Mouse (Mus musculus) cerebellum, adult 9-10 months (tissue): ENCODE measurements at regions not wholly inside any gene's neighbourhood (a gene's known extent, or its start where the extent isn't known, plus 50 kb on each side); places are given as distances from the start of the nearest gene placed in this dataset.

Experiments
- DNase-seq: peaks from one replicate; pipeline ENCODE4 v3.0.0; 2022

DNA sequence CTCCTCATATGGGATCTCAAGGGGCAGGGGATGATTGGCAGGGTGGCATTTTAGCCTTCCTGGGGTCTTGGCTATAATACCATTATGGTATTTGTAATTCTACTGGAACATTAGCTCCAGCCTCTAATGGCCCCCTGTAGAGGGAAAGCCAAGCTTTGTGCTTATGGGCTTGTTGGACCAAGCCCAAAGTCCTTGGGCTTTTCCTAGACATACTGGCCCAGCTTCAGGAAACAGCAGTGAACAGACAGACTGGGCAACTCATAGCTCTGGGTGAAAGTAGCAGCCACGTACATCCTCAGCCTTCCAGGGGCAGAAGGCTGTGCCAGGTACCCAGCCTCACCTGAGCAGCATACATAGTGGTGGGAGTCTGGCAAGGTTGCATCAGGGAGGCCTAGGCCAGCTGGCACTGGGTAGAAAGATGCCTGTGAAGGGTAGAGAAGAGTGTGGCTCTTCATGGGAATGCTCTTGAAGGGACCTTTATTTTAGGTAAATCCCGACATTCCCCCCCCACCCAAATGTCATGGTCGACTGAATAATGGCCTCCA is 108.1 kb upstream of the Neo1 start:
- DNase-seq = no peak

DNA sequence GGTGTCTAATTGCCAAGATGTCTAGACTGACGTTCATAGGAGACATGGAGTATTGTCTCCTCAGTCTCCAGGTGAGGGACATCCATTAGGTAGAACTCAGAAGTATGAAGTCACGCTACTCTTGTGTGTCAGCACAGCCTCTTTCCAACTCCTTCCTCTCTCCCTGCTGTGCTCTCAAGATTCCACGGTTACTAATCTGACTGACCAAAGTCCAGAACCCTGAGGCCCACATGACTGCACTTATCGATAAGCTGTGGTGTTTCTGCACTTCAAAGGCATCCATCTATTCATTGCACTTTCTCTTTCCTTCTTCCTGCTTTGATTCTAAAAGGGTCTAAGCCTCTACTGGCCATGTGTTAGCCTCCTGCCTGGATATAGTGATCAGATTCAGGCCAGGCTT is 107.4 kb upstream of the Neo1 start:
- no peak for DNase-seq

DNA sequence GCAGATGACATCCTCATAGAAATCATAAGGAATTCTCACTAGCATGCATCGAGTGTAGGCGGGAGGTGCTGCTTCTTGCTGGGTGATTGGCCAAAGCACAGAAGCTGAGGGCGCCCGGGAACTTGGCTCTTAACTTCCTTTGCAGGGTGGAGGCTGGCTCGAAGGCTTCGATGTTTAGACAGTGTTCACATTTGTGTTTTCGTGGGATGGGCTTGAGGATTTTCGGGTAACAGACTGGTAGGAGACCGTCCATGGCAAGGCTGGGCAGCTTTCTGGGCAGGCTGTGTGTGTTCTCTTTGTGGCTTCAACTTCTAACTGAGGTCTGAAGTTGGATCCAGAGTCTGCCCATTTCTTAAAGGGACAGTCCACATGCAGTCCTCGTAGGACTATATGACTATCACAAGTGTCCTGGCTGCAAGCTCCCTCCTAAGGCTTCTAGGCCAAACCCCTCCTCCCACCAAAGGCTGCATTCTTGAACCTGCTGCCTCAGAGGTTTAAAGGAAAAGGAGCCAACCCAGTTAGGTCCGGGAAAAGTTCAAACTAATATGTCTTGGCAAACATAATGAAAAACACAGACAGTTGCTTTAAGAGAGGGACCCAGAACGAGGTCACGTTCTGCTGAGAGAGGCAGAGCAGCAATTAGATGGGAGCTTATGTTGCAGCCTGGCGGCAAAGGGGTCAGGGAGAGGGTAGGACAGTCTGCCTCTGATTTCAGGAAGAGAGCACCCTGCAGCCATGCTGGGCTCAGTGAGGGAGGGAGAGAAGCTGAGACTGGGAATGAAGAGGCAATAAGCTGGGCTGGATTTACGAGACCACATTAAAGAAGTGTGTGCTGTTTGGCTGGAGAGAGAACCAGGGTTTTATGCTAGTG is 98.2 kb upstream of the Neo1 start:
- no peak for DNase-seq

DNA sequence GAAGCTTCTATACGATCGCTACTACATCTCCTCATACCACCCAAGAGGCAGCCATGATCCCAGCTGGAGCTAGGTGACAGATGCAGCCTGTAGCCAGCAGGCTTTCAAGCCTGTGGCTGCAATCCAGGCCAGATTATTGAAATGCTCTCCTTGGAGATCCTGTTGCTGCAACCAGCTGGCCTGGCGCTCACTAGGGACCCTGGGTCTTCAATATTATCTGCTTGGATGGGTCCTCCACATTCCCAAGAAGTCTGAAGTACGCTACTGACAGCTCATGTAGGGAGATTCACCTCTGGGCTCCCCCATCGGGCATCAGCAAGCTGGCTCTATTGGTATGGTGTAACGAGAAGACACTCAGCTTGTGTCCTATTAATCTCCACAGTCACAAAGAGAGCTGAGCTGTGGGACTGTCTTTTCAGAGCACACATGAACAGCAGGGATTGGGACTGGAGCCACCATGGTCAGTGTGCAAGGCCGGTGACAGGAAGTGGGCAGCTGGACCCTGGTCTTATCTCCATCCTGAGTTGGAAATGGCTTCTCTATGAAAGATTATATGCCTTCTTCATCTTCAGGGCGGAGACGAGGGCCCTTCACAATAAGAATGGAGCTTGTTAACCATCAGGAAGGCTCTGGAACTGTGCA is 93.6 kb upstream of the Neo1 start:
- DNase-seq = no peak

DNA sequence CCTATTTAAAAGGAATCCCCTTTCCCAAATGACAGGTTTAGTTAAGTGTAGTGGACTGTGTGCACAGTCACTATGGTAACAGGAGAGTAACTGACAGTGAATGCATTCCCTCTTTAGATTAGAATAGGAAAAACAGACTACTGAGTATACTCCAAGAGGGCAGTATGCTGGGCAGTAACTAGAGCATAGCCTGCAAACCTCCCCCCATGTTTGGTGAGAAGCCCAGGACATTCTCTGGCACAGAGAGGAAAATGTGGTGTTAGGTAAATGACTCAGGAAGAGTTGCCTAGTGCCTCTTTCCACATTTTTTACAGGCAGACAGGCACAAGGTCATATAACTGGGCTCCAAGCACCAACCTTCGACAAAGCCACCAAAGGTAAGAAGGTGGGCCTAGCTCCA is 93.0 kb upstream of the Neo1 start:
- no peak for DNase-seq

DNA sequence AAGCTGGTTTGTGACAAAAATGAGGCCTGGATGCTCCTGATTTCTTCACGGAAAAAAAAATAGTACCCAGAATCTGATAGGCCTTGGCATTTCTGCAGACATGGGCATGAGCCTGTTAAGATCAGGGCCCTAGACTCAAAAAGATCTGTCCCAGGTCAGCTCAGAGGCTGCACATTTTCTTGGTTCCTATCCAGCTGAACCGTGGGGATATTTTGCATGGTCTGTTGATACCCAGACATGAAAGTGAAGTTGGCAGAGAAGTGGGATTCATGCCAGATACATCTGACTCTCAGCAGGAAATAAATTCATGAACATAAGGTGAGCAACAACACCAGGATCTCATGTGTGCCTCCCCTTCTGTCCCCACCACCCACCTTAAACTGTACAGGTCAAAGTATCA is 91.8 kb upstream of the Neo1 start:
- no peak for DNase-seq

DNA sequence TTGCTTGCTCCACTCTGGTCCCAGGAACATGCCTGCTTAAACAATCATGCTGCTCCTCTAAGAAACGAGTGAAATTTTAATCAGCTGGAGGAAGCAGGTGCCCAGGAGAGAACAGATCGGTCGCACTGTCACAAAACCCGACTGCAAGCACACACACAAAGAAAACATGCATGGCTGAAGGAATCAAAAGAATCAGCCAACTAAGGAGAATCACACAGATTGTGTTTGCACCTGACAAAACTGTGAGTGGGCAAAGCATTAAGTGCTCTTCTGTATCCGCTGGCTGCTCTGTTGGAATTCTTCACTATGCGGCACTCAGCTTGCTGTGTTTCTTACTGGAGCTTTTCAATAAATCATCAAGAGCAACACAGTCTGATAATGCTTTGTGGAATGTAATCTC is 89.6 kb upstream of the Neo1 start:
- DNase-seq = no peak

DNA sequence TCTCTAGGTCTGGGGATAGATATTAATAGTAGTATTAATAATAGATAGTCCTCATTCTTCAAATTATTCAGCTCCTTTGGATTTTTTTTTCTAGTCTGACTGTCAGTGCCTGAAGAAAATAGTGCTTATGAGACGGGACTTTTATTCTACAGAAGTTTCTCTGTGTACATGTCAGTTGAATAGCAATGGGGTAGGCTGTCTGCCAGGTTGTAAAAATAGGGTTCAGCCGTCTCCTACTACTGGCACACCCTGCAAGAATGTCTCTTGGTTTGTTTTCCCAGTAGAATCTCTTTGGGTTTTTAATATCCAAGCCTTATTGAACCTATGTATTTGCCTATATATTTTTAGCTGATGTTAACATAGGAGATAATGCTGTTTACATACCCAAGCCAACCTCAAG is 80.3 kb upstream of the Neo1 start:
- no peak for DNase-seq

DNA sequence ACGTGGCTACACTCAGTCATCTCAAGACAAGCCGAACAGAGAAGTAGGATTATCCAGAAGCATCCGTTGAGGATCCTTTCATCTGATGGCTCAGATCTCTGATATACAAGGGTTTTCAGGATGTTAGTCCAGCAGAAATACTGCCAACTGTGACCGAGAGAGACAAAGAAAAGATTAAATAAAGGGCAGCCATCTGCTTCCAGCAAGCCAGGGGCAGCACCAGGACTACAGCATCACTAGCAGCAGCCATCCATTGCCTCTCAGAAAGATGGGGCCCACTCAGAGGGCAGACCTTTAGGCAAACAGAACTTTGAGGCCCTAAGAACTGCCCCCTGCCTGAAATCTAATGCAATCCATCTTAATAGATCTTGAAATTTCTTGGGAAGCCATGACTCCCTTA is 77.6 kb upstream of the Neo1 start:
- DNase-seq = no peak

DNA sequence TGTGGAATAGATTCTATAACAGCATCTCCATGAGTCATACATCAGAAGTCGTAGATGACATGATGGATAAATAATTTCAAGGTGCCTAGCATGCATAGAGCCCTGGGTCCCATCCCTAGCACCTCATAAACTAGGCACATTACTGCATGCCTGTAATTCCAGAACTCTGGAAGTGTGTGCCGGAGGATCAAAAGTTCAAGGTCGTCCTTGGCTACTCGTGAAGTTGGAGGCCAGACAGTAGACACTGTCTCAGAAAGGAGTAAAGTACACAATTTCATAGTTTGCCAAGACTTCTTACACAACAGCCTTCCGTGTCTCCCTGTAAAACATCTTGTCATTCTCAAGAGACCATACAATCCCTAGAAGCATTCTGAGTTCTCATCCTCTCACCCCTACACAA is 63.5 kb upstream of the Neo1 start:
- DNase-seq = no peak

DNA sequence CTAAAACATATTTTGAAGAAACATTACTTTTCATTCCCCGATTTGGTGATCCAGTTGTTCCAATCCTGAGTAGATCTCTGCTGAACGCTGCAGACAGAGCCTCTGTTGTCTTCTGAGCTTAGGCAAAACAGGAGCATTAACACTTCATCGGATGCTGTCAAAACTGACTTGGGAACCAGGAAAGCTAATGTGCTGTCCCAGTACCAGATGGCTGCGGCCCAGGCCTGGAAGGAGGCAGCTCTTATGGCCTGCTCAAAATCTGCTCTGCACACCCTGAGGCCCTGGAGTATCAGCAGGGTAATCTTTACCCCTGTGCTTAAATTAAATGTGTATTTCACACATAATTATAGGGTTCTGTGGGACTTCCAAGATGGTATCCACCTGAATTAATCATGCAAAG is 61.3 kb upstream of the Neo1 start:
- DNase-seq = peak; percentile 3

DNA sequence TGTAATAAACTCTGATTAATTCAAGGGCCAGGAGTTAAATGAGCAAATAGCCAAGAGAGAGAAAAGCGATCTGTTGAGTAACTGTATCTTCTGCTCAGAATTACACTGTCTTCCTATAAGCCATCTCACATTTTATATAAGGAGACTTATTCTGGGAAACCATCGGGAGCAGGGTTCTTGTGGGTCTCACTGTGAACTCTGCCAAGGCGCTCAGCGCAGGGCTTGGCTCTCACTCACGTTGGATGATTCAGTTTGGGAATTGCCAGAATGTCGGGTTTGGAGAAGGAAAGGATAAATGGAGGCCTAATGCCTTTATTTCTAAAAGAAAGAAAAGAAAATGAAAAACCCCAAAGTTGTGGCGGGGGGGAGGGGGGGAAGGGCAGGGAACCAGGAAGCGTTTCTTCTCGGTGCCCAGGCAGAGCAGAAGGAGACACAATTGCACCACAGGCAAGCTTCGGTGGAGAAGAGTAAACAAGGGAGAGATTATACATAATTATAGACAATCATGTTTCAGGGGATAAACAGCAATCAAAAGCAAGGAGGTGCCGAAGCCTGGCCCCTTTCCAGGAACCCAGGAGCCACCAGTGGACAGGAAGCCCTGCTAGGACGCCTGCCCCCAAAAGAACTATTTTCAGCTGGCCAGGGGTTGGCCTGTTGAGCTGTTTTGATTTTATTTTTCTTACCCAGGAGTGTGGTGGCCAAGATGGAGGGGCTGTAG is 60.5 kb upstream of the Neo1 start:
- no peak for DNase-seq

DNA sequence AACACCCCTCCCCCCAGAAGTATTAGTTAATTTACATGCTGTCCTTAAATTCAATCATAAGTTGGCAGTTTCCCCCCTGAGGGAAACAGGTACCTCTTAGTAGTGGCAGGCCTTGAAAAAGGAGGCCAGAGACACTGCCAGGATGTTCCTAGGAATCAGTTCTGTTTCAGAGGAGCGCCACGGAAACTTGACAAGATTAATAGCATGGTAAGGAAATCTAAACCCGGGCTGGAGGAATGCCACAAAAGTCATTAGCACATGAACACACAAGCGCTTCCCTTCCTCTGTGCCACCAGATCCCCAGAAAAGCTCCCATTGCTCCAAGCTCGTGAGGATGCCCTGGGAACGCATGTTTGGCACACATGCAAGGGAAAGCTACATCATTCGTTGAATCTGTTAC is 59.4 kb upstream of the Neo1 start:
- no peak for DNase-seq

DNA sequence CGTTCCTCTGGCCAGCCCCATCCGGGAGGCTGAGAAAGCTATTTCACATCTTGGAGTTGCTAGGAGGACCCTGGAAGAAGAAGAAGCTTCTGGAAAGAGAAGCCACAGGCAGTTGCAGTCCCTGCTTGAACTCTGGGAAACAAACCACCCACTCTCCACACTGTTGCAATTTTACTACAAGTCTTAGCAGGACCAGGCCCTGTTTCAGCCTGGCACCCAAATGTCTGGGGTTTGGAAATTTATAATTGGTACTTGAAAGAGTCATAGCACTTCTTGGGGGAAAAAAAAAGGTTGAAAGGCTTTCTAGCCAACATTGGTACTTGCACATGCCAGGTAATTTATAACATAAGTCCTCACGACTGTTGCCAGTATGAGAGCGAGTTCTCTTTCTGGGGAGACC is 57.9 kb upstream of the Neo1 start:
- no peak for DNase-seq

DNA sequence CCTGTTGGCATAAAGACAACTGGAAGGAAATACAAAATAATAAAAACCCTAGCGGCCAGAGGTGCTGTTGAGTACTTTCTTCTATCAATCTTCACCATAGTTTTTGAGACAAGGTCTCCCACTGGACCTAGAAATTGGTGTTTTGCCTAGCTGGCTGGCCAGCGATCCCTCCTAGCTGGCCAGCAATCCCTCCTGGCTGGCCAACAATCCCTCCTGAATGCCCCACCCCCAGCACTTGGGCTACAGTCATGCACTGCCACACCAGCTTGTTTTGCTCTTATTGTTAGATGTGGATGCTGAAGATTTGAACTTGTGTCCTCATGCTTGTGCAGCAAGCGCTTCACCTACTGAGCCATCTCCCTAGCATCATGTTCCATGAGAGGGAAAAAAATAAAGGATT is 54.9 kb upstream of the Neo1 start:
- no peak for DNase-seq

DNA sequence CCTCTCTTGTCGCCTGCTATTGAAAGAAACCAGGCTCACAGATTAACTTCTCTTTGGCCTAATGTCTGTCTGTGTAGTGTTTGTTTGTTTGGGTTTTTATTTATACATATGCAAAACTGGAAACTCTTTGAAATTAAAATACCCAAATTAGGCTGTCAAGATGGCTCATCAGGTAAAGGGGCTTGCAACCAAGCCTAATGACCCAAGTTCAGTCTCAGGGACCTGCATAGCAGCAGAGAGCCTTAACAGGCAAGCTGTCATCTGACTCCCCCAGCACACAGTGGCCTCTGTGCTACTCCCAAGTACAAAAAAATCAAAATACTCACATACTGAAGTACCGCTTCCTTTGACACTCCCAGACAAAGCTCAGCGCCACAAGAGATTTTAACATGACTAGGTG is 51.5 kb upstream of the Neo1 start:
- no peak for DNase-seq

DNA sequence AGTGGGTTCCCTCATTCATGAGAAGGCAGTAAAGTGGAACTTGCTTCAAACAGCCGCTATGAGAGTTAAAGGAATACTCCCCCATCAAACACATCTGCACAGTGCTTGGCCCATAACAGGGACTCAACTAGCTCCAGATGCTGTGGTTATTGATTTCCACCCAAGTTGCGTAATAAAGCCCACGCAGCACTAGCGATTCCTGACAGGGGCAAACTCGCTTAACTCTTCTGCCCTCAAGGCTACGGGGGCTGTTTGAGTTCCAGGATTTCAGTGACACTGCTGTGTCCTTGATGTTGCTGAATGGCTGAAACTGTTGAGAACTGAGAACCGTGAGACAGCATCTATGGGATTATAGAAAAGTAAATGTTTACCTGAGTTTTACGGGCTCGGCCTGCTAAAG is 50.9 kb upstream of the Neo1 start:
- DNase-seq = no peak

DNA sequence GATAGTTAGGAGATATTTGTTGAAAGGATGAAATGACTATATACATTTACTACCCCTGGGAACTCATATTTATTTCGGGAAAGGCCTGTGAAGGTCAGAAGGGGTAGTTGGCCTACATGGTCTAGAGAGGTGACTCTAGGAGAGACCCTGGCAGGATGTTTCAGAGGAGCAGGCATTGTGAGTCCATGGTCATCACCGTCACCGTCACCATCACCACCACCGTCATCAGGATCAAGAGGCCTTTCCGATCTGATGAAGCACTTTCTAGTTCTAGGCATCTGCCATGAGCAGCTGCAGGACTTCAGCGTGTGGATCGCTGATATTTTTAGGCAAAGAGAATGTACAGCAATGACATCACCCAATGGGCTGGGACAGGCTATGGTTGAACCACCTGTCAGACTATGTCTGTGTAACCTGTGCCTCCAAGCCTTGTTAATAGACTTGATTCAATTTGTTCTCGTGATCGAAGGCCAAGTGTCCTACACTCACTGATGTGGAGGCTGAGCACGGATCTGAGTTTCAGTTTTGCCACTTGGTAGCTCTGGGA is 50.4 kb upstream of the Neo1 start:
- DNase-seq = no peak
